Mouse (Mus musculus) right cerebral cortex, postnatal 36 days (tissue): Measurements from ENCODE around the gene Mib2.
"Not testable (repeated sequence)": the region's sequence is repeated elsewhere in the genome, so short reads cannot be mapped to it uniquely, and the experiment has no call there.

Experiments used
- DNase-seq, 2 experiments: peaks; one replicate each; pipeline ENCODE4 v3.0.0; 2022; ENCODE audit warnings: low spot score in 2 of 2, mixed read lengths in 1 of 2

The Mib2 gene

GRCm38 (mm10) chr4:155670236-155670635 lies 1.2 kb upstream of the Mib2 start:
- DNase-seq = not testable (repeated sequence)

- DNase-seq = no peak
These were observed 639 bp upstream of the Mib2 start for GRCm38 (mm10) chr4:155669598-155670075.

GRCm38 (mm10) chr4:155666903-155667302 lies 2.1 kb downstream of the Mib2 start:
- DNase-seq = no peak

- DNase-seq = no peak
These were observed 8.4 kb downstream of the Mib2 start for GRCm38 (mm10) chr4:155660641-155661040.

GRCm38 (mm10) chr4:155658961-155659360 lies 10.0 kb downstream of the Mib2 start:
- DNase-seq = no peak

GRCm38 (mm10) chr4:155656214-155656751 lies 12.7 kb downstream of the Mib2 start:
- no peak for DNase-seq

GRCm38 (mm10) chr4:155654456-155655298 lies 14.3 kb downstream of the Mib2 start:
- DNase-seq = no peak

- no peak for DNase-seq
These were observed 14.9 kb downstream of the Mib2 start for GRCm38 (mm10) chr4:155654183-155654455.

GRCm38 (mm10) chr4:155653451-155654182 lies 15.4 kb downstream of the Mib2 start:
- no peak for DNase-seq

- no peak for DNase-seq
These were observed 15.9 kb downstream of the Mib2 start, which contains the start of gene Mmp23 for GRCm38 (mm10) chr4:155653086-155653450. Gene Mmp23 (minus strand): TSS chr4:155653384.

- DNase-seq = no peak
These were observed 16.5 kb downstream of the Mib2 start for GRCm38 (mm10) chr4:155652283-155653085.

- no peak for DNase-seq
These were observed 17.3 kb downstream of the Mib2 start for GRCm38 (mm10) chr4:155651553-155652269.

- no peak for DNase-seq
These were observed 19.6 kb downstream of the Mib2 start for GRCm38 (mm10) chr4:155649355-155649754.

GRCm38 (mm10) chr4:155645721-155646120 lies 23.3 kb downstream of the Mib2 start:
- no peak for DNase-seq

GRCm38 (mm10) chr4:155645308-155645707 lies 23.7 kb downstream of the Mib2 start, which contains the start of gene Gm10563:
Gene Gm10563 (minus strand): TSS chr4:155645408.
- not testable (repeated sequence) for DNase-seq

- DNase-seq = no peak
These were observed 25.5 kb downstream of the Mib2 start for GRCm38 (mm10) chr4:155643531-155643930.

- DNase-seq = no peak
These were observed 33.1 kb downstream of the Mib2 start for GRCm38 (mm10) chr4:155635766-155636499.

GRCm38 (mm10) chr4:155630267-155630666 lies 38.7 kb downstream of the Mib2 start:
- no peak for DNase-seq

- peak; percentile 96 to 97 for DNase-seq
These were observed 44.4 kb downstream of the Mib2 start, which contains the start of gene Cdk11b for GRCm38 (mm10) chr4:155624338-155625291. Gene Cdk11b (plus strand): TSS chr4:155624854.
